Mouse (Mus musculus) c-Kit-positive CD71-positive TER-119-negative erythroid progenitor cells, embryonic 14.5 days (primary cell): ENCODE results near the gene Trpm1.

Experiments used
- DNase-seq: peaks from one replicate; pipeline ENCODE4 v3.0.0-alpha.2; 2013; ENCODE audit warnings: low read depth

Gene Trpm1

DNA sequence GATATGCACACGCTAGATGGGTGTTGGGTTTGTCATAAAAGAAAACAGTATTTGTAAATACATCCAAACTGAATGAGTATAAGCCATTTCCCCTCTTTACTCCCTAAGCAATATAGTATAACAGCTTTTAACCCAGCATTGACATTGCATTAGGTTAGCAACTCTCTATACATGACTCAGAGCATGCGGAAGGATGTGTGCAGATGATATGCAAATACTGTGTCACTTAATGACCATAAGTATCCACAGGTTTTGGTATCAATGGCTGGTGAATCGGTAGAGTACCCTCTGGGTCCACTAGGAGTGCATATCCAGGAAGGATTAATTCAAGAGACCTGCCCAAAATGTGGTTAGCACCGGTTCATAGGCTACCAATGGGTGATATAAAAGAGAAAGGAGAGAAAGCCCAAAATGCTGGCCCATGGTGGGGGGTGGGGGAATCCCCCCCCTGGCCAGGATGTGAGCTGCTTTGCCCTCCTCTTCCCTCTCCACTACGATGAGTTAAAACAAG, 80.7 kb downstream of the Trpm1 start:
- no peak for DNase-seq

- DNase-seq, result no peak
Observed at GRCm38 (mm10) chr7:64236521-64236920, 82.9 kb downstream of the Trpm1 start.

GRCm38 (mm10) chr7:64237747-64238146, 84.1 kb downstream of the Trpm1 start:
- no peak for DNase-seq

DNA sequence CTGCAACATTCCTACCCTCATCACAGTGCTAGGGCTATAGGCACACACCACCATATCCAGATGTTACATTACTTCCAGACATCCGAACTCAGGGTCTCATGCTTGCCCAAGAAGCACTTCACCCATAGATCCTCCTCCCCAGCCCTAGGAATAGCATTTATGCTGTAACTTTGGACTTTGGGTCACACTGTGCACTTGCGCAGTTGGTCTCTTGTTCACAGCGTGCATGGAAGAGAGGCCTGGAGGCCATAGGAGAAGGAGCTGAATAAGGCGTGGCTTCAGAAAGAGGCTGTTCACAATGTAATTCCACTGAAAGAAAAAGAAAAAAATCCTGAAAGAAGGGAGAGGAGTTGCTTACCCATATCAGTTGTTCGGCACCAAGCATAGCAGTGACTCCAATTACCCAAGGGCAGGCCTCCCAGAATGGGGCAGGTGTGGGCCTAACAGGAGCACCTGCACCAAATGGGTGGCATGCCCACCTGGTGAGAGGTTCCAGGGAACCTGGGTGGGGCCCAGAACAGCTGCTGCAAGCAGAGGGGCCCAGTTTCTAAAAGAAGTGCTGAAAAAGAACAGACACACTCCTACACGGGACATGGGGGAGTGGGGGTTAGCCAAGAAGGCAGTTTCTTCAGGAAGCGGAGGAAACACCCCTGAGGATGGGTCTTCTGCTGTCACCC, 84.9 kb downstream of the Trpm1 start:
- no peak for DNase-seq

GRCm38 (mm10) chr7:64239138-64239805, 85.6 kb downstream of the Trpm1 start:
- no peak for DNase-seq

GRCm38 (mm10) chr7:64239806-64240315, 86.2 kb downstream of the Trpm1 start:
- DNase-seq, result no peak

DNA sequence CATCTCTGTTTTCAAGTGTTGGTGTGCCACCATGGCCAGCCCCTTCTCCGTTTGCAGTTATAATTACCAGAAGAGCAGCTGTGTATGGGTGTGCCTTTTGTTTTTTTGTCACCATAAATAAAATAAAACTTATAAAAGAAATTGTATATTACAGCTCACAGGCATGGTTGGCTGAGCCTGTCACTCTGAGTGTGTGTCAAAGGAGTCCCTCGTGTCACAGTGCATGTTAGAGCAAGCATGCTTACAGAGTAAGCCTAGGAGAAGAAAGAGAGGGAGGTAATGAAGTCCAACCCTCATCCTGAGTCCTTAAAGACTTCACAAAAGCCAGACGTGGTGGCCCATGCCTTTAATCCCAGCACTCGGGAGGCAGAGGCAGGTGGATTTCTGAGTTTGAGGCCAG, 88.8 kb downstream of the Trpm1 start:
- DNase-seq, result no peak

- DNase-seq, result no peak
Observed at GRCm38 (mm10) chr7:64244371-64244770, 90.7 kb downstream of the Trpm1 start.

GRCm38 (mm10) chr7:64246713-64247112, 93.1 kb downstream of the Trpm1 start:
- no peak for DNase-seq

GRCm38 (mm10) chr7:64248352-64248751, 94.7 kb downstream of the Trpm1 start:
- no peak for DNase-seq

DNA sequence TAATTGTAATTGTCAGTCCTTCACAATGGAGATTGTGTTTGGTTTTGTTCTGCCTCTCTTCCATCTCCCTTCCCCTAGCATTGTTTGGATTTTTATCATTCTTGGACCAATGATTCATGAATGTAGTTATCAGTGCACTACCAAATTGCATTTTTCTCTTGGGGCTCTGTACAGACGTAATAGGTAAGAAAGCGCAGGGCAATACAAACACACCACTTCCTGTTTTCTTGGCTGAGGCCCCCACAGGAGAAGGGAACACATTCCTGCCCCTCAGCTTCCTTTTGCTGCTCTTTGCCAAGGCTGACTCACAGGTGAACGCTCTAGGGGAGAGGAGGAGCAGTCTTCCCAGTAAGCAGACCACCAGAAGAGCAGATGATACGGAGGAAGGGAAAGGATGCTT, 96.1 kb downstream of the Trpm1 start:
- DNase-seq, result no peak

- DNase-seq, result no peak
Observed at GRCm38 (mm10) chr7:64250417-64250816, 96.8 kb downstream of the Trpm1 start.

GRCm38 (mm10) chr7:64253736-64254135, 100.1 kb downstream of the Trpm1 start:
- DNase-seq, result no peak

DNA sequence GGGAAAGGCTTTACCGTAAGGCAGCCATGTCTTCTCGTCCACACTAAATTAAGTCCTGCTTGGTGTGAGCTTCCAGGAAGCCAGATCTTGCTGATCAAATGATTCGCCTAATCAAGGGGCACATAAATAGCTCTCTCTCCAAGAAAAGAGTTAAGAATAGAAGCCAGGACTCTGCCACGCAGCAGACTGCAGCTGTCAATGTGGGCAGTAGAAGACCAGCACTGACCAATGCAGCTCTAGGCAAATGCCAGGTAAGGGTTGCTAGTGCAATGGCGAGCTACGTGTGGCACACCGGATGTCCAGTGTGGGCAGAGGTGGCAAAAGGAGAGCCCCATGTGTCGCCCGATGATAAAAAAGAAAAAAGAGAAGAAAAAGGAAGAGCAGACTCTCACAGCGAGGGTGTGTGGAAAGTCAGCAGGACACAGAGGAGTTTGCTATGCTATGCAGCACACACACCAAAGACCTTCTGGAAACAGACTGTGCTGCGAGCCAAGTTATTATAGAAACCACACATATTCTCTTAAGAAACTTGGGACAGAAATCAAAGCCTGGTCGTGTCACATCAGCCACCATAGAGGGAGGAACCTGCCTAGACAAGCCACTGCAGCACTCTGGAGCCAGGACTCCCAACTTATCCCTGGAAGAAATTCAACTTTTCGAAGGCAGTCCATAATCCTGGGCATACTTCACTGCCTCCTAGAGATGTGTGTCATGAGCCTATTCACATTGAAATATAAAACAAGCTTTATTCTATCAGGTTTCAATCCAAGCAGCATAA, 112.1 kb downstream of the Trpm1 start:
- no peak for DNase-seq

DNA sequence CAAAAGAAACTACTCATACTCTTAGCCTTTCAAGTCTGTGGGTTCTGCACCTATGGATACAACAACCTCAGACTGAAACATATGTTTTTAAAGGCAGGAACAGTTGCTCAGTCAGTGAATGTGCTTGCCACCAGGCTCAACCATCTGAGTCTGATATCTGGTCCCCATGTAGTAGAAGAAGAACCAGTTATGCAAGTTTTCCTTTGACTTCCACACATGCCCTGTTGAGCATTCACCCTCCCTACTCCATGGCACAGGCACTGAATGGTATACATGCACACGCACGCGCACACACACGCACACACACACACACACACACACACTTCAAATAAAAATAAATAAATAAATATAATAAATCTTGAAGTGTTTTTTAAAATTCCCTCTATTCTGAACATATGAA, 113.0 kb downstream of the Trpm1 start:
- DNase-seq, result no peak

DNA sequence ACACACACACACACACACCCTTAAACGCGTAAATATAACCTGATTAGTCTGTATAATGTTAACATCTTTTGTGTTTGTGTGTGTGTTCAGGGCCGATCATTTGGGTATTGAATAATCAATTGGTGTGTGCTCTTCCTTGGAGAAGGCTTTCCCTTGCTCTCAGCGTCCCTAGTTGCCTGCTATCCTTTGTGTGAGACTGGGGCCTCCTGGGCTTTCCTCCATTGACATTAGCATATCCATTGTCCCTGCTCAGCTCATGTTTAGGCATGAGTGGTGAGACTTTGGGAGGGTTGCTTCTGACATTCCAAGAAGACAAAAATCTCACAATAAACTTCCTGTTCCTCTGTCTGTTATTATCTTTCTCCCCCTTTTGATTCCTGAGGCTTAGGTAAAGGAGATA, 118.3 kb downstream of the Trpm1 start:
- DNase-seq, result no peak

DNA sequence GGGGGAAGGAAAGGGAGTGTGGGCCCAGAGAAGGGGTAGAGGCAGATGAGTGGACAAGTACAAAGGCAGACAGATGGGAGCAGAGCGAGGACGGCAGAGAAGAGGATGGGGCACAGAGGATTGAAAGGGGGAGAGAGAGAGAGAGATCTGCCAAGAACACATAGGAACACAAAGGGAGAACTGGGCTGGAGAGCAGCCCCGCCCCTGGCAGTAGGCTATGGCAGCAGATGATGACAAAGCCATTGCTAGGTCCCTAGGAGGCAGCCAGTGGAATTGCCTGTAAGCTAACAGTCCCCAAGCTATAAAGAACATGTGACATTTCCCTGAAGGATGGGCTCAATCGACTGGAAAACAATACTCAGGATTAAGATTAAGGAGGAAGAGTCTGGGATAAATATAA, 121.9 kb downstream of the Trpm1 start:
- no peak for DNase-seq

- no peak for DNase-seq
Observed at GRCm38 (mm10) chr7:64276921-64277320, 123.3 kb downstream of the Trpm1 start.

DNA sequence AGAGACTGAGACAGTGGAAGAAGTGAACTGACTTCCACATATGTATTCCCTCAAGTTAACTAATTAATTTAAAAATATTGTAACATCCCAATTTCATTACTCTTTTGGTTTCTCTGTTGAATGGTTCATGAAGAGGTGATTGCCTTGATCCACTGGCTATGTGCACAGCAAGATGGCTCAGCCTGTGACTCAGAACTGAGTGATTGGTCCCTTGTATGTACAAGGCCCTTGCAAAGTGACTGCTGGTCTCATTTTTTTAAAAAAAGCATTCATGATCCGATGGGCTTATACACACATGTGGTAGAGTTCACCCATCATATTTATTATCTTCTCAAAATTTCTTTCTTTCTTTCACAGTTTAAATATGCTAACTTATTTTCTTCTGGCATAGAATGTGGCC, 124.9 kb downstream of the Trpm1 start:
- DNase-seq, result no peak

DNA sequence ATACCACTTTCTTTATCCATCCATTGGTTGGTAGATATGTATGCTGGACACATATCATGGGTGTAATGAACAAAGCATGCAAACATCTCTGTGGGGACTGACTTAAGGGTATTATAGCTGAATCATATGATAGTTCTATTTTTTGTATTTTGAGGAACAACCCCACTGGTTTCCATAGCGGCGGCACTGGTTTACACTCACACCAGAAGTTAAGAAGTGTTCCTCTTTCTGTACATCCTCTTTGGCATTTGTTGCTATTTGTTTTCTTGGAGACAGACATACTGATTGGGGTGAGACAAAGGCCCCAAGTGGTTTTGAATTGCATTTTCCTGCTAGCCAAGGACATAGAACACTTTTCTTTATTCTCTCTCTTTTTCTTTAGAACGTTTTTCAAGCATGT, 125.9 kb downstream of the Trpm1 start:
- no peak for DNase-seq

- DNase-seq, result no peak
Observed at GRCm38 (mm10) chr7:64286566-64286965, 132.9 kb downstream of the Trpm1 start.

GRCm38 (mm10) chr7:64287414-64288091, 133.9 kb downstream of the Trpm1 start, which contains the start of gene Mtmr10:
Gene Mtmr10, plus strand, starts transcription at chr7:64287653.
- DNase-seq, result peak; percentile 86
